Mouse (Mus musculus): ENCODE measurements around the gene Igtp. TPM values are rescaled to one million over a fixed set of nuclear protein-coding genes. Genes with fewer than 3 reads are reported as not detected.
"Not testable (repeated sequence)": the region's sequence is repeated elsewhere in the genome, so short reads cannot be mapped to it uniquely, and the experiment has no call there.

Igtp gene
- 0.59 and 0.61 TPM in 2 replicates for polyA plus RNA-seq (2012; rRNA removed)

- peak within 1 kb of the TSS; percentile 47; the same call in 1 of the 2 replicates for H3K27ac ChIP-seq (ENCODE audit: control insufficient read depth, insufficient read depth, low read depth, low read length)
- H3K27me3 ChIP-seq (ENCODE audit: control insufficient read depth, insufficient read depth, low read length); H3K4me1 ChIP-seq (ENCODE audit: control insufficient read depth, insufficient read depth, low read length); H3K36me3 ChIP-seq (ENCODE audit: control insufficient read depth, insufficient read depth, low read length): not testable (repeated sequence)
- peak within 1 kb of the TSS; percentile 88 for H3K4me3 ChIP-seq (ENCODE audit: control insufficient read depth, low read depth, low read length)
These were observed at the start of gene Igtp, which contains the start of gene Irgm2 for GRCm38 (mm10) chr11:58199229-58200037. TSS of gene Igtp (plus strand) at chr11:58199556. TSS of gene Irgm2 (plus strand) at chr11:58199618.

DNA sequence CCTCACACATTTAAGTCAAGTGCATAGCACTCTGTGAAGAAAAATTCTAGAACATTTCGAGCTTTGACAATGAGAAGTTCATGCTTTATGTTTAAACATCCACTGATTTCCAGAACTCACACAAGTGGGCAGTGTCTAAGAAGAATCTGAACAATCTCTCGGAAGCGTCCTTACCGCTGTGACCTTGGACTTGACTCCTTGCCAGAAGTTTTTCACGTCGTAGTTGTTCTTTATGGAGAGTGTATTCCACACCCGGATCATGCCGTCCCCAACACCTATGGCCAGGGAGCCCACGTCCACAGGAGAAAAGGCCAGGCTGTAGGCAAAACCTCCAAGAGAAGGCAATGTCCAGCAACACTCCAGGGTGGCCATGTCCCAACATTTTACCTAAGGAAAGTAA is 43.9 kb upstream of the Igtp start:
- Histone ChIP-seq H3K36me3 (ENCODE audit: control insufficient read depth, insufficient read depth, low read length) (no peaks in the 10 kb centered on the region; the same call in none of the 2 replicates), H3K27ac (ENCODE audit: control insufficient read depth, insufficient read depth, low read depth, low read length) (no peak overlapping the region), H3K4me3 (ENCODE audit: control insufficient read depth, low read depth, low read length) (no peak overlapping the region), H3K27me3 (ENCODE audit: control insufficient read depth, insufficient read depth, low read length) (no peaks in the 10 kb centered on the region), H3K4me1 (ENCODE audit: control insufficient read depth, insufficient read depth, low read length) (no peaks in the 10 kb centered on the region)
- TF ChIP-seq CTCF (IDR thresholded peaks at IDR 0.05; ENCODE audit: control insufficient read depth, insufficient read depth, insufficient replicate concordance, low read depth, low read length), result no peak
- no peak for TF ChIP-seq POLR2A (IDR thresholded peaks at IDR 0.05; ENCODE audit: control insufficient read depth, low read depth, low read length)

DNA sequence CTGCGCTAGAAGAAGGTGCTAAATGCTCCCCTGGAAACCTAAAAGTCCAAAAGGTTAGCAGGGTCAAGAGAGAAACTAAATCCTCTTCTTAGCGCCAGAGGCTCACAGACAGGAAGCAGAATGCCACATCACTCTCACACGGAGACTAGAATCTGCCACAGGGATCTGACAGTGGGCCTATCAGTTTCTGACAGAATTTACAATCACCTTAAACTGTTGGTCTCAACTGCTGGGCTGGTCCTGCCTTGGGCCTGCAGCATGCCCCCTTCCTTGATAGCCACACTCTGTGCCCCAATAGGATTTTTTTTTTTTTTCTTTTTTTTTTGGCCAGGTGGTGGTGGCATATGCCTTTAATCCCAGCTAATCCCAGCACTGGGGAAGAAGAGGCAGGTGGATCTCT is 42.5 kb upstream of the Igtp start:
- H3K4me3 ChIP-seq (ENCODE audit: control insufficient read depth, low read depth, low read length), result no peak overlapping the region
- no peaks in the 10 kb centered on the region; the same call in none of the 2 replicates for H3K36me3 ChIP-seq (ENCODE audit: control insufficient read depth, insufficient read depth, low read length)
- H3K4me1 ChIP-seq (ENCODE audit: control insufficient read depth, insufficient read depth, low read length), result no peaks in the 10 kb centered on the region

GRCm38 (mm10) chr11:58165072-58165471 is 34.3 kb upstream of the Igtp start:
- TF ChIP-seq CTCF (IDR thresholded peaks at IDR 0.05; ENCODE audit: control insufficient read depth, insufficient read depth, insufficient replicate concordance, low read depth, low read length) (no peak), POLR2A (IDR thresholded peaks at IDR 0.05; ENCODE audit: control insufficient read depth, low read depth, low read length) (no peak)
- Histone ChIP-seq H3K27ac (ENCODE audit: control insufficient read depth, insufficient read depth, low read depth, low read length) (no peak overlapping the region), H3K4me3 (ENCODE audit: control insufficient read depth, low read depth, low read length) (no peak overlapping the region), H3K4me1 (ENCODE audit: control insufficient read depth, insufficient read depth, low read length) (peaks cover 3% of the 10 kb centered on the region; the same call in 1 of the 2 replicates), H3K27me3 (ENCODE audit: control insufficient read depth, insufficient read depth, low read length) (no peaks in the 10 kb centered on the region), H3K36me3 (ENCODE audit: control insufficient read depth, insufficient read depth, low read length) (no peaks in the 10 kb centered on the region; the same call in 1 of the 2 replicates)

More for the DNA sequence above, 42.5 kb upstream of the Igtp start:
- TF ChIP-seq CTCF (IDR thresholded peaks at IDR 0.05; ENCODE audit: control insufficient read depth, insufficient read depth, insufficient replicate concordance, low read depth, low read length) (no peak), POLR2A (IDR thresholded peaks at IDR 0.05; ENCODE audit: control insufficient read depth, low read depth, low read length) (no peak)
- Histone ChIP-seq H3K27ac (ENCODE audit: control insufficient read depth, insufficient read depth, low read depth, low read length) (no peak overlapping the region), H3K27me3 (ENCODE audit: control insufficient read depth, insufficient read depth, low read length) (no peaks in the 10 kb centered on the region)

- Histone ChIP-seq H3K27me3 (ENCODE audit: control insufficient read depth, insufficient read depth, low read length) (no peaks in the 10 kb centered on the region), H3K4me1 (ENCODE audit: control insufficient read depth, insufficient read depth, low read length) (peaks cover 3% of the 10 kb centered on the region; the same call in 1 of the 2 replicates), H3K36me3 (ENCODE audit: control insufficient read depth, insufficient read depth, low read length) (no peaks in the 10 kb centered on the region; the same call in none of the 2 replicates), H3K27ac (ENCODE audit: control insufficient read depth, insufficient read depth, low read depth, low read length) (peak overlapping the region; percentile 62), H3K4me3 (ENCODE audit: control insufficient read depth, low read depth, low read length) (peak overlapping the region; percentile 91)
- TF ChIP-seq POLR2A (IDR thresholded peaks at IDR 0.05; ENCODE audit: control insufficient read depth, low read depth, low read length) (no peak), CTCF (IDR thresholded peaks at IDR 0.05; ENCODE audit: control insufficient read depth, insufficient read depth, insufficient replicate concordance, low read depth, low read length) (no peak)
These were observed 31.6 kb upstream of the Igtp start for GRCm38 (mm10) chr11:58167822-58168166.

GRCm38 (mm10) chr11:58168167-58168915 is 31.0 kb upstream of the Igtp start, which contains the start of gene Gemin5:
TSS of gene Gemin5 (minus strand) at chr11:58168539.
- Histone ChIP-seq H3K27ac (ENCODE audit: control insufficient read depth, insufficient read depth, low read depth, low read length) (peak within 1 kb of the TSS; percentile 62), H3K27me3 (ENCODE audit: control insufficient read depth, insufficient read depth, low read length) (no peaks in the 10 kb centered on the region), H3K4me1 (ENCODE audit: control insufficient read depth, insufficient read depth, low read length) (peaks cover 3% of the 10 kb centered on the region; the same call in 1 of the 2 replicates), H3K36me3 (ENCODE audit: control insufficient read depth, insufficient read depth, low read length) (no peaks in the 10 kb centered on the region; the same call in none of the 2 replicates), H3K4me3 (ENCODE audit: control insufficient read depth, low read depth, low read length) (peak within 1 kb of the TSS; percentile 91)
- TF ChIP-seq CTCF (IDR thresholded peaks at IDR 0.05; ENCODE audit: control insufficient read depth, insufficient read depth, insufficient replicate concordance, low read depth, low read length) (no peak), POLR2A (IDR thresholded peaks at IDR 0.05; ENCODE audit: control insufficient read depth, low read depth, low read length) (peak; percentile 81)

DNA sequence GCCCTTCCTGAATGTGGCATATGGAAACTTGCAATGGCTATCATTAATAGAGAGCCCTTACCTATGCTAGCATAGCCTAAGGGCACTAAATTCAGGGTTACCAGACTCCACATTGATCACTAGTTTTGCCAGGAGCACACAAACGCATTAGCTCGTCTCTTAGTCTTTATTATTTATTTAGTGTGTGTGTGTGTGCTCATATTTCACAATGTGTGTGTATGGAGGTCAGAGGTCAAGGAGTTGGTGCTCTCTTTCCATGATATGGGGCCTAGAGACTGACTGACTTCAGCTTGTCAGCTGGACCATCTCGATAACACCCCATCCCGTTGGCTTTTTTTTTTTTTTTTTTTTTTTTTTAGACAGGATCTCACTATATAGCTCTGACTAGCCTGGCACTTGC is 29.7 kb upstream of the Igtp start:
- H3K4me1 ChIP-seq (ENCODE audit: control insufficient read depth, insufficient read depth, low read length), result peaks cover 3% of the 10 kb centered on the region; the same call in 1 of the 2 replicates
- H3K4me3 ChIP-seq (ENCODE audit: control insufficient read depth, low read depth, low read length), result no peak overlapping the region; the same call in 1 of the 2 replicates
- H3K36me3 ChIP-seq (ENCODE audit: control insufficient read depth, insufficient read depth, low read length), result peaks cover 2% of the 10 kb centered on the region
- no peaks in the 10 kb centered on the region for H3K27me3 ChIP-seq (ENCODE audit: control insufficient read depth, insufficient read depth, low read length)
- H3K27ac ChIP-seq (ENCODE audit: control insufficient read depth, insufficient read depth, low read depth, low read length), result no peak overlapping the region
- no peak for TF ChIP-seq POLR2A (IDR thresholded peaks at IDR 0.05; ENCODE audit: control insufficient read depth, low read depth, low read length)
- no peak for TF ChIP-seq CTCF (IDR thresholded peaks at IDR 0.05; ENCODE audit: control insufficient read depth, insufficient read depth, insufficient replicate concordance, low read depth, low read length)

Measured in testis, adult 2 months (tissue).